Mouse (Mus musculus): Measurements from ENCODE around the gene Gm9833. TPM values are rescaled to one million over a fixed set of nuclear protein-coding genes. Genes with fewer than 3 reads are reported as not detected.
A peak's percentile ranks its signal among the peaks of the same experiment; 100 is the strongest.
"Not testable (repeated sequence)": the region's sequence is repeated elsewhere in the genome, so short reads cannot be mapped to it uniquely, and the experiment has no call there.

Gene Gm9833
- polyA plus RNA-seq (2015; fragmentation: Nextera tagmentation; extraction: Ambion mirVana) = 3.4 TPM in 2 replicates

DNA sequence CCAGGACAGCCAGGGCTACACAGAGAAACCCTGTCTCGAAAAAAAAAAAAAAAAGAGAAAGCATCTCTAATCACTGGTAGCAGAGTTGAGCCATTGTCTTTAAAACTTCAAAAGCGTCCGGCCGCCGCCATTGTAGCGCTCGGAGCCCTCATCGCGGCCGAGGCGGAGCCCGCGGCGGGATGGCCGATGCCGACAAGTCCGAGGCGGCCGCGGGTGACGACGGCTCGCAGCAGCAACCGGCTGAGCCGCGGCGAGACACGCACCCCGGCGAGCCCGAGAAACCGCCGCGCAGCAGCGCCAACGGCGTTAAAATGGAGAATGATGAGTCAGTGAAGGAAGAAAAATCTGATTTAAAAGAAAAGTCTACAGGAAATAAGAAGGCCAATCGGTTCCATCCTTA is at the start of gene Gm9833:
TSS of gene Gm9833 (plus strand) at position 117 of the 400 bp plus-strand sequence.
- H3K9ac ChIP-seq; H3K27me3 ChIP-seq; H3K27ac ChIP-seq; H3K4me1 ChIP-seq; H3K36me3 ChIP-seq; ATAC-seq (ENCODE audit: borderline replicate concordance, extremely low read depth, low FRiP score, low TSS enrichment); H3K9me3 ChIP-seq: not testable (repeated sequence)
- 16% methylated on average over 38 of the region's 38 CpGs for WGBS
- peak within 1 kb of the TSS; percentile 38 for H3K4me2 ChIP-seq
- 0 out of 2 replicates have a peak within 1 kb of the TSS, but pooled peaks have one; percentile 10 for H3K4me3 ChIP-seq

DNA sequence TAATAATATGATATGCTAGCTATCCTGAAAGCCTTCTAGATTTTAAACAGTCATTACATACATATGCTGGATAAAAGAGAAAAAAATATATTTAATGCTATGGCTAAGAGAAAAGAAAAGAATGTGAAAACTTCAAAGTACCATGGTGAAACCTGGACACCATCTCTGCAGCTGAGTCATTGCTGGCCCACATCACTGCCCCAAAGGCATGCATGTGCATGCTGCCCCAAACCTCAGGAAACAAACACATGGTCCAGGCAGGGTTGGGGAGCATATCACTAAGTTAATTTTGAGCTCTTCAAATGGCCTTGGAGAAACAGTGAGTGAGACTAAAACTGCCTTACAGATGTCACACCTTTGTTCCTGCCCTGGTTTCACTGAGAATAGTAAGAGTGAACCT is 17.8 kb upstream of the Gm9833 start:
- Histone ChIP-seq H3K27ac (no peak overlapping the region), H3K4me3 (no peak overlapping the region), H3K9me3 (no peaks in the 10 kb centered on the region), H3K9ac (no peak overlapping the region), H3K36me3 (no peaks in the 10 kb centered on the region), H3K4me1 (no peaks in the 10 kb centered on the region), H3K27me3 (no peaks in the 10 kb centered on the region), H3K4me2 (no peak overlapping the region)
- ATAC-seq (ENCODE audit: borderline replicate concordance, extremely low read depth, low FRiP score, low TSS enrichment) = no peak

DNA sequence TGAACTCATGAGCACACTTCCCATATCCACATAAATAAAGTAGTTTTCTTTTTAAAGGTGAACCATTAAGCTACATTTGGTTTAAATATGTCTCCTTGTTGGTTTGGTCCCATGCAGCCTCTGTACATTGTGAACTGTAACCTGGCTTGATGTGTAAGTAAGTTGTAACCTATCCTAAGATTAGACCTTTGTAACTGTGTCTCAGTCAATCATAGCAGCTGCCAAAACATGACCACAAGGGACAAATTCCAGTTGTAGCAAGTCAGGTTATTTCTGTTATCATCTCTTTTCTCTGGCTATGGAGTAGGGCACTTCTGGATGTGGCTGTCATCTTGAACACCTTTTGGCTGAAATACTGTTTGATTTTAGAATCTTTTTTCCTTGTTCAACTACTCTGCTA is 12.1 kb upstream of the Gm9833 start:
- H3K36me3 ChIP-seq = no peaks in the 10 kb centered on the region
- H3K9ac ChIP-seq = no peak overlapping the region
- no peaks in the 10 kb centered on the region for H3K4me1 ChIP-seq
- no peaks in the 10 kb centered on the region for H3K27me3 ChIP-seq
- no peak for ATAC-seq (ENCODE audit: borderline replicate concordance, extremely low read depth, low FRiP score, low TSS enrichment)
- no peak overlapping the region for H3K4me3 ChIP-seq
- H3K27ac ChIP-seq = no peak overlapping the region
- no peaks in the 10 kb centered on the region for H3K9me3 ChIP-seq
- no peak overlapping the region for H3K4me2 ChIP-seq

DNA sequence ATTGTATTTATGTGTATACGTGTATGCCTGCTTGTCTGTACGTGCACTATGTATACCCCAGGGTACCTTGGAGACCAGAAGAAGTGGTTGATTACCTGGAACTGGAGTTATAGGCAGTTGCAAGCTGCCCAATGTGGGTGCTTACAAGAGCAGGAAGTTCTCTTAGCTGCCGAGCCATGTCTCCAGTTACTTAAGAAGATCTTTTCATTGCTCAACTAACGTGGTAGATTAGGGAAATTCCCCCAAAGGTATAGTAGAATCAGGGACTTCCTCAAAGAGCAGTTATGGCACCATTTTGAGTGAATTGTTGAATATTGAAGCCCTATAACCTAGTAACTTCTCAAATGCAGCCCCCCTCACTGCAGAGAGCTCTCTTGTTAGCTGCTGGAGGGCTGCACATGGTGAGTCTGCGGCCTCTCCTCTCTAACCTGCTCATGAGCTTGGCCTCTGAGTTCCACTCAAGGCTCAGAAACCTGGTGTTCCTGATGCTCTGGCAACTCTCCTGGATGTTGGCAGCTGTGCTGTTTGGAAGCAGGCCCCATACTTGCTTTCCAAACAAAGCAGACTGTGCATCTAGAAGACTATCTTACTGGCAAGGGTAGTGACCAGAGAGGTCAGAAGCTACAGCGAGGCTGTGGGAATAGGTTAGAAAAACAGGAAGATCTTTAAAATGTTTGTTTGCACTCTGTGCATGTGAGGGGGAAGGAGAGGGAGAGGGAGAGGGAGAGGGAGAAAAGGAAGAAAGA is 10.6 kb upstream of the Gm9833 start:
- WGBS = 68% methylated on average over 6 of the region's 6 CpGs
- Histone ChIP-seq H3K9me3 (no peaks in the 10 kb centered on the region), H3K4me3 (no peak overlapping the region), H3K9ac (no peak overlapping the region), H3K4me1 (no peaks in the 10 kb centered on the region), H3K27me3 (no peaks in the 10 kb centered on the region), H3K4me2 (no peak overlapping the region), H3K36me3 (no peaks in the 10 kb centered on the region), H3K27ac (no peak overlapping the region)
- no peak for ATAC-seq (ENCODE audit: borderline replicate concordance, extremely low read depth, low FRiP score, low TSS enrichment)

DNA sequence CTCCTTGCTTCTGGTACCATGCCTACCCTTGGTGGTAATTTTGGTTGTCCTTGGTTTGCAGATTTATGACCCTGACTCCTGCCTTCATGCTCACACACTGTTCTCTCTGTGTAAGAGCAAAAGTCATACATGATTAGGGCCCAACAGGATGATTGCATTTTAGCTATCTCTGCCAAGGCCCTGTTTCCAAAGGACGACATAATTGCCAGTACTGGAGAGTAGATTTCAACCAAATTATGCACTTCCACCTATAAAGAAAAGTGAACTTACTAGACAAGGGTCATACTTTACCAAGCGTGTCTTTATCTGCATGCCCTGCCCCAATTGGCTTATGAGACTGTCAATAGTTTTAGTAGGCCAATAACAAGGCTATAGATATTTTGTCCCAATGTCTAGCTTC is 9.8 kb upstream of the Gm9833 start:
- Histone ChIP-seq H3K27ac (no peak overlapping the region), H3K27me3 (no peaks in the 10 kb centered on the region), H3K9me3 (no peaks in the 10 kb centered on the region), H3K4me3 (no peak overlapping the region), H3K36me3 (no peaks in the 10 kb centered on the region), H3K9ac (no peak overlapping the region), H3K4me2 (no peak overlapping the region), H3K4me1 (no peaks in the 10 kb centered on the region)
- ATAC-seq (ENCODE audit: borderline replicate concordance, extremely low read depth, low FRiP score, low TSS enrichment) = no peak
- WGBS = 87% methylated on average over 2 of the region's 2 CpGs

DNA sequence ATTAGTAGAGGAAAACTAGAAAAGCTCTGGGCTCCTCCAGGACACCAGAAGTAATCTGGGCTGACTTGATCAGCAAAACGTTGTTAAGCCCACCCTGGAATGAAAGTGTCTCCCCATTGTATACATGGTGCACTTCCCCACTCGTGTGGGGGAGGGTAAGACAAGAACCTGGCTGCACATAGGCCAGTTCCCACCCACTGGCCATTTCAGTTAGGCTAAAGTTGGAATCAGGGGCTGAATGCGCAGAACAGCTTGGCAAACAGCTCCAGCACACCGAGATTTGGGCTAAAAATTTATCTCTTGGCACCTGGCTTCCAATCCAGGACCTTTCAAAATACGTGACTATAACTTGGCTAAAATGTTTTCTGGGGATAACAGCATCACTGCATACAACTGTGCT is 6.6 kb upstream of the Gm9833 start:
- 54% methylated on average over 5 of the region's 5 CpGs for WGBS
- ATAC-seq (ENCODE audit: borderline replicate concordance, extremely low read depth, low FRiP score, low TSS enrichment) = no peak
- no peak overlapping the region for H3K27ac ChIP-seq

DNA sequence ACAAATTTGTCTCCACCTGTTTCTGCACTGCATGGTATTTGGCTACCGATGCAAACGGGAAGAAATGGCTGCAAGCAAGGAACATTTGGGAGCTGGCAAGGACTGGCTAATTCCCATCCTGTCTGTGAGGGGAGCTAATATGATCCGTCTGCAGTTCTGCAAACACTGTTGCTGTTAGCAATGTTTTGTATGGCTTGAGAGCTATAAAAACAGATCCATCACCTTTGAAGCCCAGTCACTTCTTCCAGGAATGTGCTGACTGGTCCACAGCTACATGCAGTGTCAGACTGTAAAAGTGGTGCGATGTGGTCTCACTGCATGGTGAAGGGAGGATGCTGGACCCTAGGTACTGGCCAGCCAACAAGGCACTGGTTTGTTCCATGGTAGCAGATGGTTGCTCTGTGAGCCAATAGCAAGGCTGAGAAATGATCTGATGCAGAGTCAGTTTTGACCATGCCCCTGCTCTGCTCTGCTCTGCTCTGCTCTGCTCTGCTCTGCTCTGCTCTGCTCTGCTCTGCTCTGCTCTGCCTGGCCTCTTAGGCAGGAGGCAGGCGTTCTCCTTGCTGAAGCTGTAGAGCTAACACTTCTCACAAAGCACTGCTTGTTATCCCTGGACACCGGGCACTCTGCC is 5.9 kb upstream of the Gm9833 start:
- H3K9me3 ChIP-seq = no peaks in the 10 kb centered on the region
- H3K4me1 ChIP-seq = no peaks in the 10 kb centered on the region
- H3K27me3 ChIP-seq = no peaks in the 10 kb centered on the region
- H3K4me3 ChIP-seq = no peak overlapping the region
- no peaks in the 10 kb centered on the region for H3K36me3 ChIP-seq
- no peak overlapping the region for H3K4me2 ChIP-seq
- no peak for ATAC-seq (ENCODE audit: borderline replicate concordance, extremely low read depth, low FRiP score, low TSS enrichment)
- no peak overlapping the region for H3K27ac ChIP-seq
- no peak overlapping the region for H3K9ac ChIP-seq
- WGBS = 40% methylated on average over 6 of the region's 6 CpGs

More for the DNA sequence above, 6.6 kb upstream of the Gm9833 start:
- Histone ChIP-seq H3K36me3 (no peaks in the 10 kb centered on the region), H3K4me3 (no peak overlapping the region), H3K9ac (no peak overlapping the region), H3K9me3 (no peaks in the 10 kb centered on the region), H3K4me2 (no peak overlapping the region), H3K4me1 (no peaks in the 10 kb centered on the region), H3K27me3 (no peaks in the 10 kb centered on the region)

DNA sequence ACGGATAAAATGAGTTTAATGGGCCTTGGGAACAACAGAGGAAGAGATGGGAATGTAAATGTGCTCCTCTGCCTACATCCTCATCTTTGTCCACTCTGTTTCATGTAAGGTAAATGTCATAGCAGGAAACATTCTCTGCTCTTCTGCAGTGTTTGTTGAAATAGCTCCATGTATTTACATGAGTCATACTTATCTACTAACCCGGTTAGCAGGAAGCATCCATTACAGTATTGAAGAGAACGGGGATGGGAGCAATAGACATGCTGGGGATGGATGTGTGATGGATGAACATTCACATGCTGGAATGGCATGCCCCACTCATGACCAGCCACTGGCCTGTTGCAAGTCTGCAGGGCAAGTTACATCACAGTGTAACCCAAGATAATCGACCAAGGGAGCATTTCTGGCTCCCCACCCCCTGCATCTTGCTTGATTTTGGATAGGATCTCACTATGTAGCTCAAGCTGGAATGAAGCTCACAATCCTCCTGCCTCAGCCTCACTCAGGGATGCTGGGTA is 5.3 kb upstream of the Gm9833 start:
- ATAC-seq (ENCODE audit: borderline replicate concordance, extremely low read depth, low FRiP score, low TSS enrichment) = no peak
- 32% methylated on average over 4 of the region's 4 CpGs for WGBS
- H3K27me3 ChIP-seq = no peaks in the 10 kb centered on the region
- no peaks in the 10 kb centered on the region for H3K9me3 ChIP-seq
- H3K4me2 ChIP-seq = no peak overlapping the region
- H3K4me1 ChIP-seq = no peaks in the 10 kb centered on the region
- H3K4me3 ChIP-seq = no peak overlapping the region
- no peak overlapping the region for H3K9ac ChIP-seq
- no peak overlapping the region for H3K27ac ChIP-seq
- no peaks in the 10 kb centered on the region for H3K36me3 ChIP-seq

DNA sequence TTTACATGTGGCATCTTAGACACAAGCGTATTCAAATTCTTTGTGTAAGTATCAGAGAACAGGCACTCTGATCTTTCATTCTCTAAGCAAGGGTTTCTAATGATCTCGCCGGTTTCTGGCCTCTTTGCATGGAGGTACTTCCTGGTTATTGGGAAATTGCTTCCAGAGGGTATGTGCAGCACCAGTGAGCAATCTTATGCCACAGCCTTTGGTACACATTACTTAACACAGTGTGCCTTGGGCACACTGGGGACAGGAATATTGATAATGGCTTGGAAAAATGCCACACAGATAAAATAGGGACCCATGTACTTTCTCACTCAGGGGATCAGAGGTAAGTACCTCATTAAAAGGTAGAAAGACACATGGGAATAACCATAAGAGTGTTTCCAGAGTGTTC is 3.8 kb upstream of the Gm9833 start:
- Histone ChIP-seq H3K9ac (no peak overlapping the region), H3K9me3 (no peaks in the 10 kb centered on the region), H3K4me3 (no peak overlapping the region), H3K36me3 (no peaks in the 10 kb centered on the region), H3K4me1 (no peaks in the 10 kb centered on the region), H3K4me2 (no peak overlapping the region), H3K27ac (no peak overlapping the region), H3K27me3 (no peaks in the 10 kb centered on the region)
- ATAC-seq (ENCODE audit: borderline replicate concordance, extremely low read depth, low FRiP score, low TSS enrichment) = no peak
- WGBS = 81% methylated on average over 3 of the region's 3 CpGs

DNA sequence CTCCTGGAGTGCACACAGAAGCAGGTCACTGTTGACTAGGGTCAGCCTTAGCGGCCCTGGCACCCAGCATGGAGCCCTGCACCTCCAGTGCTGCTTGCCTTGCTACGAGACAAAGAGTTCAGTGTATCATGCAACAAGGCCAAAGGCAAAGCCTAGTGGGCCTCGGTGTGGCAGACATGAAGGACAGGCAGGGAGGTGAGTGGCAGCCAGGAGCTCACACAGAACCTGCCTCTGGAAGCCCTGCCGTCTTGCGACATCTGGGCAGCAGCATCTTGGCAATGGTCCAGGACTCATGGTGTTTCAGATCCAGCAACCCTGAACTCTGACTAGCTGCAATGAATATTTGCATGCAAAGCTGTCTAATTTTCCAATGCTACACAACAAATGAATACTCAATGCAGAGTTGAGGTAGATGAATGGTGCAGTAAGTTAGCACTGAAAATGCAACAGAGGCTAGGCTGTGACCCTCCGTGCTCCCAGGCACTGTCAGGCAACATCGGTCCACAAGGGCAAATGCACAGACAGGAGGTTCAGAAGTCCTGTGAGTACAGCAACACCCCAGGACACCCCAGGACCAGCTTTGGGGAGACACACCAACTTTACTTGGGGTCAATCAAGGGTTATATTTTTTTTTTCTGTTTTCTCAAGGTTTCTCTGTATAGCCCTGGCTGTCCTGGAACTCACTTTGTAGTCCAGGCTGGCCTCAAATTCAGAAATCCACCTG is 2.4 kb upstream of the Gm9833 start:
- Histone ChIP-seq H3K9me3 (no peaks in the 10 kb centered on the region), H3K27ac (no peak overlapping the region), H3K9ac (no peak overlapping the region), H3K4me3 (no peak overlapping the region), H3K36me3 (no peaks in the 10 kb centered on the region), H3K4me2 (no peak overlapping the region), H3K4me1 (no peaks in the 10 kb centered on the region), H3K27me3 (no peaks in the 10 kb centered on the region)
- WGBS = 60% methylated on average over 7 of the region's 7 CpGs
- ATAC-seq (ENCODE audit: borderline replicate concordance, extremely low read depth, low FRiP score, low TSS enrichment) = no peak

DNA sequence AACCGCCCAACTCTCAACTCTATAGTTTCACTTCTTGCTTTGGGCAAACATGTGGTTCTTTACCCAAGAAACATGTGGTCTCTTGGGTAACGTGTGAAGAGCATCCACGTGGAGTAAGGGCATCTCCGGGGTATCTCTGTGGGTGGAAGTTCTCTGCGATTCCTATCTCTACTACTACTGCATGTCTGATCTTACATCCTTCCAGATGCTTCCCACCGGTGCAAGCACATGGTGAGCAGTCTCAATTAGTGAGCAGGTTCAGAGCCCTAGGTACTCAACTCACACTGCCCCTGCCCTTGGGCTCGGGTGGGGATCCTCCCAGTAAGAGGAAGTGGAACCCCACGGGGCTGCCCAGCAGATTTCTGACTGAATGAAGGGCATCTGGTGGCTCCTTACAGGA is 399 bp upstream of the Gm9833 start:
- no peaks in the 10 kb centered on the region for H3K36me3 ChIP-seq
- H3K4me3 ChIP-seq = no peak overlapping the region
- no peaks in the 10 kb centered on the region for H3K9me3 ChIP-seq
- no peak overlapping the region; the same call in 1 of the 2 replicates for H3K4me2 ChIP-seq
- H3K27ac ChIP-seq = no peak overlapping the region
- H3K4me1 ChIP-seq = 0 out of 2 replicates have a peak, but pooled peaks cover under 1% of the 10 kb centered on the region
- WGBS = 85% methylated on average over 8 of the region's 8 CpGs
- no peaks in the 10 kb centered on the region; the same call in 1 of the 2 replicates for H3K27me3 ChIP-seq
- ATAC-seq (ENCODE audit: borderline replicate concordance, extremely low read depth, low FRiP score, low TSS enrichment) = no peak
- no peak overlapping the region for H3K9ac ChIP-seq

DNA sequence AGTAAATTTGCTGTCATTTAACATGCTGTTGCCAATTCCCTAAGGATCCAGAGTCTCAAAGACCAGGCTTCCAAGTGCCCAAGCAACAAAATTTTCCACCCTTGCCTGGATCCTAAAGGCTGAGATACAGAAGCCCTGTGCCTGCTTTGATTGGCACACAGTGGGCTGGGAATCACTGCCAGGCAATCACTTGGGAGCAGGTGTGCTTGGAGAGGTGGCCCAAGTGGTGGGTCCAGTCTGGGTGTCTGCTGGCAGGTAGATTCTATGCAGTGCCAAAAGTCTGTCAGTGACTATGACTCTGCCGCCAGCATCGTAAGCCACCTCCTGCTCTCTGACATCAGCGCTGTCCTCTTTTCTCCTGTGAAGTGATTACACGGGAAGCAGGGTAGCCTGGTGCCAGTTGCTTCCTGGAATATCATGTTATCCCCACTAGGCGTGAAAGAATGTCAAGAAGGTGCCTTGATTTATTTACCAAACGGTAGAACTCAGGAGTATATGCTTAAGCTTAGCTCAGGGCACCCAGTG is 3.8 kb downstream of the Gm9833 start:
- no peak for ATAC-seq (ENCODE audit: borderline replicate concordance, extremely low read depth, low FRiP score, low TSS enrichment)
- 49% methylated on average over 6 of the region's 6 CpGs for WGBS
- Histone ChIP-seq H3K4me2 (no peak overlapping the region), H3K9ac (no peak overlapping the region), H3K4me1 (peaks cover 7% of the 10 kb centered on the region; the same call in 1 of the 2 replicates), H3K4me3 (no peak overlapping the region), H3K36me3 (no peaks in the 10 kb centered on the region), H3K27ac (no peak overlapping the region), H3K9me3 (no peaks in the 10 kb centered on the region), H3K27me3 (no peaks in the 10 kb centered on the region; the same call in 1 of the 2 replicates)
